Mouse (Mus musculus) left cerebral cortex, postnatal 14 days (tissue): Measurements from ENCODE around the gene Gm11146. TPM values are rescaled to one million over a fixed set of nuclear protein-coding genes. Genes with fewer than 3 reads are reported as not detected.

ENCODE experiments used
- DNase-seq, 2 experiments: peaks; one replicate each; pipeline ENCODE4 v3.0.0; 2021 to 2022; ENCODE audit warnings: low spot score in 2 of 2, mixed read lengths in 1 of 2
- intact Hi-C: fragments of 180-260 bp; cut with DNase I; formaldehyde crosslinking; loops from one replicate; pipeline ENCODE4 v1.15.1; 2025
- microRNA-seq, 2 experiments: library from miRNA; unstranded; fragments of <30 nt; microRNA quantifications; one replicate each; pipeline ENCODE4 v1.2.0; 2022
- total RNA-seq, 2 experiments: library from RNA; stranded (reverse); gene quantifications; 2 replicates each; pipeline ENCODE4 v1.2.3; 2021

The Gm11146 gene
- total RNA-seq, 2 experiments from 2014 or later: not detected

- DNase-seq: no peak
- intact Hi-C loops: no loop called here
These were observed 32.4 kb downstream of the Gm11146 start for GRCm38 (mm10) chr16:77569457-77569856.

GRCm38 (mm10) chr16:77568384-77568783, 33.5 kb downstream of the Gm11146 start:
- DNase-seq: no peak
- intact Hi-C loops: no loop called here

- intact Hi-C loops: no loop called here
- no peak for DNase-seq
These were observed 39.0 kb downstream of the Gm11146 start for GRCm38 (mm10) chr16:77562852-77563251.

GRCm38 (mm10) chr16:77556446-77557105, 45.3 kb downstream of the Gm11146 start:
- no peak for DNase-seq
- intact Hi-C loops: loop anchor here (5.0 kb wide), 1 partner anchor 36 kb away; no protein-coding TSS in a partner anchor

- intact Hi-C loops: no loop called here
- DNase-seq: no peak
These were observed 50.8 kb downstream of the Gm11146 start for GRCm38 (mm10) chr16:77551051-77551450.

Small RNA genes lying within 50 kb of the gene (microRNA-seq; reads per million reads assigned to microRNA genes)
- gene Mir125b-2 (359 to 379 reads per million in 2 experiments), gene Mir99a (14,713 to 31,604 reads per million in 2 experiments), gene Mirlet7c-1 (561 to 696 reads per million in 2 experiments)
